ENCODE assay signal across 8 mouse cellular contexts in the genomic region with DNA sequence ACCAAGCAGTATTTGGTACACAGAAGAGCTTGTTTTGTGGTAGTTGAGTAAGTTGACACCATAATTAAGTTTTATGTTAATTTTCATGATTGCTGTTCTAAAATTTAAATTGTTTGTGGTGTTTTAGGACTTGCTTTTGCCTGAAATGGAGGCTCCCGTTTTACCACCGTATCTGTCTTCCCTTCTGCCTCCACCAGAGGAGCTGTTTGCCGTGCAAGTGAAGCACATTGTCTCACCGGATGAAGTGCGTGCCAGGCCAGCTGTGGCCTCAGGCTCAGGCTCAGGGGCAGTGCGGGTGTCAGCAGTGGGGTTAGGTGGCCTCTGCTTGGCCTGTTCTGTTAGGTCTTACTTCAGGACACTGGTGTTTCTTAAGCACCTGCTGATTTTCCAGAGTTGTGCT.
DNase-seq lines count a peak whose midpoint lies in the region; ATAC-seq and TF ChIP-seq lines count a peak whose summit lies in the region.

No protein-coding gene starts in this region.

- WGBS in hindbrain, postnatal 0 days, result 37% methylated on average over 6 of the region's 6 CpGs
- WGBS in hindbrain, embryonic 14.5 days, result 36% methylated on average over 6 of the region's 6 CpGs
- 18% methylated on average over 6 of the region's 6 CpGs for WGBS in heart, embryonic 11.5 days (ENCODE audit: insufficient replicate concordance)

- TF ChIP-seq EP300 in ES-Bruce4 (IDR thresholded peaks at IDR 0.05; ENCODE audit: insufficient read depth, low read depth, low read length), result no peak

- peak; percentile 56; the same call in 1 of the 2 replicates for ATAC-seq in hindbrain, postnatal 0 days
- no peak for ATAC-seq in hindbrain, embryonic 14.5 days (ENCODE audit: low FRiP score)
- ATAC-seq in megakaryocyte progenitor cell, adult 5-6 weeks (replicated peaks; ENCODE audit: poor library complexity), result peak; percentile 74
- ATAC-seq in heart, embryonic 11.5 days (replicated peaks; ENCODE audit: insufficient number of reproducible peaks, low FRiP score, low TSS enrichment), result no peak

- no peak overlapping the region for H3K27ac ChIP-seq in hindbrain, postnatal 0 days
- no peak overlapping the region for H3K27ac ChIP-seq in hindbrain, embryonic 14.5 days
- H3K27ac ChIP-seq in ES-Bruce4 (ENCODE audit: insufficient read depth, low read length), result no peak overlapping the region
- H3K27ac ChIP-seq in cortical plate, adult 2 months (ENCODE audit: insufficient read depth, low read length), result no peak overlapping the region
- H3K27ac ChIP-seq in heart, embryonic 11.5 days (ENCODE audit: low read depth, low read length), result no peak overlapping the region

- no peak for TF ChIP-seq POLR2A in ES-Bruce4 (IDR thresholded peaks at IDR 0.05; ENCODE audit: insufficient read depth, low read length)
- no peak for TF ChIP-seq POLR2A in cortical plate, adult 2 months (IDR thresholded peaks at IDR 0.05; ENCODE audit: extremely low read depth, insufficient read depth, low read length)

- no peak overlapping the region for H3K9ac ChIP-seq in hindbrain, postnatal 0 days (replicated peaks; ENCODE audit: low read length)
- H3K9ac ChIP-seq in hindbrain, embryonic 14.5 days, result no peak overlapping the region
- no peak overlapping the region for H3K9ac ChIP-seq in ES-Bruce4 (ENCODE audit: low read depth, poor library complexity, severe bottlenecking)
- H3K9ac ChIP-seq in heart, embryonic 11.5 days (ENCODE audit: low read depth, low read length), result no peak overlapping the region

- peak; percentile 69 for TF ChIP-seq CTCF in hindbrain, postnatal 0 days (IDR thresholded peaks at IDR 0.05; ENCODE audit: low read depth)
- TF ChIP-seq CTCF in ES-Bruce4 (IDR thresholded peaks at IDR 0.05; ENCODE audit: low read depth, low read length), result peak; percentile 59
- TF ChIP-seq CTCF in cortical plate, adult 2 months (IDR thresholded peaks at IDR 0.05; ENCODE audit: extremely low read depth, insufficient read depth, low read length), result peak; percentile 45

- H3K27me3 ChIP-seq in hindbrain, postnatal 0 days (ENCODE audit: insufficient read depth, low read length), result no peaks in the 10 kb centered on the region
- no peaks in the 10 kb centered on the region for H3K27me3 ChIP-seq in hindbrain, embryonic 14.5 days (ENCODE audit: control insufficient read depth, insufficient read depth, low read length)
- no peaks in the 10 kb centered on the region for H3K27me3 ChIP-seq in ES-Bruce4 (ENCODE audit: control insufficient read depth, insufficient read depth, low read length, poor library complexity, severe bottlenecking)
- no peaks in the 10 kb centered on the region for H3K27me3 ChIP-seq in heart, embryonic 11.5 days (ENCODE audit: control insufficient read depth, insufficient read depth, low read length)

- H3K9me3 ChIP-seq in hindbrain, postnatal 0 days (ENCODE audit: low read length), result no peaks in the 10 kb centered on the region
- no peaks in the 10 kb centered on the region for H3K9me3 ChIP-seq in hindbrain, embryonic 14.5 days (ENCODE audit: control insufficient read depth, low read length)
- H3K9me3 ChIP-seq in ES-Bruce4 (replicated peaks; ENCODE audit: control insufficient read depth, insufficient read depth, low read length, poor library complexity, severe bottlenecking), result no peaks in the 10 kb centered on the region
- H3K9me3 ChIP-seq in heart, embryonic 11.5 days (replicated peaks; ENCODE audit: control insufficient read depth, low read length), result no peaks in the 10 kb centered on the region

- H3K4me1 ChIP-seq in hindbrain, postnatal 0 days (ENCODE audit: insufficient read depth, low read length), result no peaks in the 10 kb centered on the region
- H3K4me1 ChIP-seq in hindbrain, embryonic 14.5 days (replicated peaks; ENCODE audit: control insufficient read depth, insufficient read depth, low read length), result no peaks in the 10 kb centered on the region
- no peaks in the 10 kb centered on the region for H3K4me1 ChIP-seq in ES-Bruce4 (ENCODE audit: control insufficient read depth, insufficient read depth, low read length)
- no peaks in the 10 kb centered on the region for H3K4me1 ChIP-seq in cortical plate, adult 2 months (ENCODE audit: control insufficient read depth, insufficient read depth, low read length)
- no peaks in the 10 kb centered on the region for H3K4me1 ChIP-seq in heart, embryonic 11.5 days (ENCODE audit: control insufficient read depth, insufficient read depth, low read length)

- no peak overlapping the region for H3K4me3 ChIP-seq in hindbrain, postnatal 0 days (ENCODE audit: low read length)
- H3K4me3 ChIP-seq in hindbrain, embryonic 14.5 days (replicated peaks; ENCODE audit: low read length), result no peak overlapping the region
- H3K4me3 ChIP-seq in ES-Bruce4 (ENCODE audit: low read depth, low read length), result no peak overlapping the region
- no peak overlapping the region for H3K4me3 ChIP-seq in cortical plate, adult 2 months (ENCODE audit: insufficient read depth, low read length)
- H3K4me3 ChIP-seq in heart, embryonic 11.5 days (ENCODE audit: low read depth, low read length), result no peak overlapping the region

- H3K4me2 ChIP-seq in hindbrain, postnatal 0 days (ENCODE audit: low read depth, low read length), result no peak overlapping the region
- H3K4me2 ChIP-seq in hindbrain, embryonic 14.5 days (replicated peaks), result no peak overlapping the region
- no peak overlapping the region for H3K4me2 ChIP-seq in heart, embryonic 11.5 days

- peak; percentile 36 for DNase-seq in hindbrain, postnatal 0 days (ENCODE audit: low spot score)
- no peak for DNase-seq in hindbrain, embryonic 14.5 days (ENCODE audit: low spot score)
- DNase-seq in gastrocnemius, postnatal 25 days, result no peak
- DNase-seq in frontal cortex, postnatal 10 days (ENCODE audit: low spot score in 2 of 2), result no peak

- H3K36me3 ChIP-seq in hindbrain, postnatal 0 days (ENCODE audit: insufficient read depth, low read length), result no peaks in the 10 kb centered on the region
- no peaks in the 10 kb centered on the region for H3K36me3 ChIP-seq in hindbrain, embryonic 14.5 days (replicated peaks; ENCODE audit: control insufficient read depth, insufficient read depth)
- no peaks in the 10 kb centered on the region for H3K36me3 ChIP-seq in ES-Bruce4 (ENCODE audit: control insufficient read depth, insufficient read depth, low read length, poor library complexity, severe bottlenecking)
- H3K36me3 ChIP-seq in heart, embryonic 11.5 days (ENCODE audit: control insufficient read depth, insufficient read depth, low read length), result no peaks in the 10 kb centered on the region

Comparison
In these comparisons a context has a peak if more than half of its experiments do, and no peak if none do; other contexts are left out.
1. ATAC-seq: peak in hindbrain, postnatal 0 days (single experiment) and megakaryocyte progenitor cell, adult 5-6 weeks (single experiment); none in hindbrain, embryonic 14.5 days (single experiment) and heart, embryonic 11.5 days (single experiment).
2. Peak in every context shown above with its lines, with median percentiles within 50 percentile points of each other: CTCF ChIP-seq.